Mouse (Mus musculus): Measurements from ENCODE around the gene Mtmr11. TPM values are rescaled to one million over a fixed set of nuclear protein-coding genes. Genes with fewer than 3 reads are reported as not detected.
"Not testable (repeated sequence)": the region's sequence is repeated elsewhere in the genome, so short reads cannot be mapped to it uniquely, and the experiment has no call there.

The Mtmr11 gene
- polyA plus RNA-seq, 1 experiment from 2014 or later = 9.6 TPM

DNA sequence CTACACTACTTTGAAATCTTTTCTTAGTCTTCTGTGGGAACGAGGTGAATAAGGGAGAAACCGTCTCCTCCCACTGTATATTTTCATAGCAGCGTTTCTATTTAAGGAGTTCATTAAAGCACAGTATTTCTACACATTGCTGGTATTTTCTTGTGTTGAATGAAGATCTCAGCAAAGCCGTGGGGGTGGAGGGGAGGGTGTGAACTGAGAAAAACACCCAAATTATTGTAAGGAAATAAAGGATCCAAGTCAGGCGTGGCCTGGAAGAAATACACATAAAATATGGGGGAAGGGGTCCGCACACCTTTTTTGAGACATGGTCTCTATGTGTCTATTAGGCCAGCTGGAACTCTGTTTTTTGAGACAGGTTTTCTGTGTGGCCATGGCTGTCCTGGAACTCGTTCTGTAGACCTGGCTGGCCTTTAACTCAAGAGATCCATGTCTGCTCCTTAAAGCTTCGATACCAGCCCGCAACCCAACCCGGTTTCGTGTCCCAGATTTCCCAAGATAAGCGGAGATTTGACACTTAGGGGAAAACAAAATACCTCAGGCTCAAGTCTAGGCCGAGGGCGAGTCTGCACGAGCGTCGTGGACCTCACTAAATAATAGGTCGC lies 9.9 kb downstream of the Mtmr11 start:
- DNase-seq (ENCODE audit: low spot score) = no peak

DNA sequence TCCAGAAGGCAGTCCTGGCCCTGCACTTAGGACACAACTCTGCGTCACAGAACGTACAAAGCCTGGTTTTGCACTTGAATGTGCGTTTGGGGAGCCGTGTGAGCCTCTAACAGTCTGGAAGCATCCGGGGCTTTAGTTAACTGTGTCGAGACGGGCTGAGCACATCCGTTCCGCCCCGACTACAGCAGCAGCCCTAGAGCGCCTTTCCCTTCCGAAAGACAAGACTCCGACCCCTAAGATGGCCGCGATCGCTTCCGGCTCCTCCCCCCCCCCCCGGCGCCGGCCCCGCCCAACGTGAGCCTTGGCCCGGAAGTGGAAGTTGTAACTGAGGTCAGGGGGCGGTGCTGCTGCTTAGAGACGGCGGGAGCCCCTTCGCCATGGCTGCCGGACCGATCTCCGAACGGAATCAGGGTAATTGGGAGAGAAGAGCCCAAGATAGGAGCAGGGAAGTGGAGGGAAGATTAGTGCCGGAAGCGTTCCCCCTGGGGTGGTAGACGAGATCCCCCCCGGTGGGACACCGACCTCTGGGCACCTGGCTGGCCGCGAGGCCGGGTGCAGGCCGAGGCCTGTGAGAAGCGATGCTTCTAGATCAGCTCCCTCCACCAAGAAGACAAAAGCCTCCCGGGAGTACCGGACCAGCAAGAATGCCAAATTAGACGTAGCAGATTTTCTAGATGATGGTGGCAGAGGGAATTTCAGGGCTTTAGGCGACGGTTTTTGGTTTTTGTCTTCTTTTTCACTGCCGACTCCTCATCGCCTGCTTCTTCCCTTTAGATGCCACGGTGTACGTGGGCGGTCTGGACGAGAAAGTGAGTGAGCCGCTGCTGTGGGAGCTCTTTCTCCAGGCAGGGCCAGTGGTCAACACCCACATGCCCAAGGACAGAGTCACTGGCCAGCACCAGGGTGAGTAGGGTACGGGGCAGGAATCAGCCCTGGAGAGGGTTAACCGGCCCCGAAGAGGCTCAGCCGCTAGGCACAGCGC lies 10.7 kb downstream of the Mtmr11 start, which contains the start of gene Sf3b4:
Sf3b4 (plus strand) TSS at position 136 of the 982 bp plus-strand sequence.
- DNase-seq (ENCODE audit: low spot score) = peak; percentile 95

GRCm38 (mm10) chr3:96173185-96173584 lies 11.4 kb downstream of the Mtmr11 start:
- no peak for DNase-seq (ENCODE audit: low spot score)

GRCm38 (mm10) chr3:96174042-96174441 lies 12.2 kb downstream of the Mtmr11 start:
- DNase-seq (ENCODE audit: low spot score) = not testable (repeated sequence)

DNA sequence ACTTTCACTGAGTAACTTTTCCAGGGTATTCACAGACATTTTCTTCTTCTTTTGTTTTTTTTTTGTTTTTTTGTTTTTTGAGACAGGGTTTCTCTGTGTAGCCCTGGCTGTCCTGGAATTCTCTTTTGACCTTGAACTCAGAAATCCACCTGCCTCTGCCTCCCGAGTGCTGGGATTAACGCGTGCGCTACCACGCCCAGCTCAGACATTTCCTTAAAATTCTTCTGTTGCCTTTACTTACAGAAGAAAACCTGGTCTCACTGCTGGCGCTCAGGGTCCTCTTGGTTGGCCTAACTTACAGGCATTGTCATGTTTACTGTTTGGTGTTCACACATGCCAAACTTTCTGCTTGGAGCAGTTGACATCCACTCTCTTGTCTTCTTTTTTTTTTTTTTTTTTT lies 13.4 kb downstream of the Mtmr11 start:
- DNase-seq (ENCODE audit: low spot score) = no peak

DNA sequence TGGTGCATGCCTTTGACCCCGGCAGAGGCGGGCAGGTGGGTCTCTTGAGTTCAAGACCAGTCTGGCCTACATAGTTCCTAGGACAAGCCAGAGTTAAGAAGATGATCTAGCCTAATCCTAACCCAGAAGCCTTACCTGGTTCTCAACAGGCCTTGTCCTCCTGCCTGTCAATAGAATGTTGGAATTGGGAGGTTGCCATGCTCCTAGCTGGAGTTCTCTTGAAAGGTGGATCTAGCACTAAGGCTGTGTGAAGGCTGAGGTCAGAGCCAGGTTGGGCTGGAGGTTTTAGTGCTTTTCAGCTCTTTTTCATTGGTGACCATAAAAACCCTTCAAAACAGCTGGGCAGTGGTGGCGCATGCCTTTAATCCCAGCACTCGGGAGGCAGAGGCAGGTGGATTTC lies 16.6 kb downstream of the Mtmr11 start:
- no peak for DNase-seq (ENCODE audit: low spot score)

- no peak for DNase-seq (ENCODE audit: low spot score)
Observed at GRCm38 (mm10) chr3:96178902-96179301, 17.1 kb downstream of the Mtmr11 start.

GRCm38 (mm10) chr3:96179531-96179930 lies 17.7 kb downstream of the Mtmr11 start:
- DNase-seq (ENCODE audit: low spot score) = no peak

DNA sequence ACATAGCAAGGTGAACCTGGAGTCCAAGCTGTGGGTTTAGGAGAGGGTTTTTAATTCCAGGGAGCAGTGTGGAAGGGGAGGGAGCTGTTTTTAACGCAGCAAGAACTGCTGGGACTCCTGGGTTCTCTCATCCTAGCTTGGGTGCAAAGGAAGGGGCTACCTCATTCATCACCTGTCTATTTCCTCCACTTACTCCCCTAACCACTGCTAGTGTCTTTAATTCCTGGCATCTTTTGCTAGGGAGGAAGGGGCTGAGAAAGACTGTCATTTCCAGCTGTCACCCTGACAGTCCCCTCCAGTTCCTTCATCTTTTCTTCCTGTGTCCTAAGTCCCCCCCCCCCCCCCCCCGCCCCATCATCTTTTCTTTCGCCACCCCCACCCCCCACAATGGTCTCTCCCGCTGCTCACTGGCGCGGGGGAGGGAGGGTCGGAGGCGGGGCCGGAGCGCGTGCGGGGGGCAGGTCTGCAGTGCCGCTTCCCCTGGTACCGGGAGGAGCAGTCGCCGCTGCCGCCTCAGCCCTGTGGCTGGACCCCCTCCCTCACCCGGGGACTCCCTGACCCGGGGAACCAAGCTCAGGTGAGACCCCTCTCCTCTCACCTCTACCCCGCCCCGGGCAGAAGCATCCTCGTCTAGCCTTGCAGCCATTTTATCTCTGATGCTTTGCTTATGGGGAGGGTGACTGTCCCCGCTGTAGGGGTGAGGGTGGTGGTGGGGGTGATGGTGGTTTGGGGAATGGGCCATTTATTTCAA lies 19.1 kb downstream of the Mtmr11 start, which contains the start of gene Sv2a:
Sv2a (plus strand) TSS at position 425 of the 751 bp plus-strand sequence.
- DNase-seq (ENCODE audit: low spot score) = peak; percentile 43

DNA sequence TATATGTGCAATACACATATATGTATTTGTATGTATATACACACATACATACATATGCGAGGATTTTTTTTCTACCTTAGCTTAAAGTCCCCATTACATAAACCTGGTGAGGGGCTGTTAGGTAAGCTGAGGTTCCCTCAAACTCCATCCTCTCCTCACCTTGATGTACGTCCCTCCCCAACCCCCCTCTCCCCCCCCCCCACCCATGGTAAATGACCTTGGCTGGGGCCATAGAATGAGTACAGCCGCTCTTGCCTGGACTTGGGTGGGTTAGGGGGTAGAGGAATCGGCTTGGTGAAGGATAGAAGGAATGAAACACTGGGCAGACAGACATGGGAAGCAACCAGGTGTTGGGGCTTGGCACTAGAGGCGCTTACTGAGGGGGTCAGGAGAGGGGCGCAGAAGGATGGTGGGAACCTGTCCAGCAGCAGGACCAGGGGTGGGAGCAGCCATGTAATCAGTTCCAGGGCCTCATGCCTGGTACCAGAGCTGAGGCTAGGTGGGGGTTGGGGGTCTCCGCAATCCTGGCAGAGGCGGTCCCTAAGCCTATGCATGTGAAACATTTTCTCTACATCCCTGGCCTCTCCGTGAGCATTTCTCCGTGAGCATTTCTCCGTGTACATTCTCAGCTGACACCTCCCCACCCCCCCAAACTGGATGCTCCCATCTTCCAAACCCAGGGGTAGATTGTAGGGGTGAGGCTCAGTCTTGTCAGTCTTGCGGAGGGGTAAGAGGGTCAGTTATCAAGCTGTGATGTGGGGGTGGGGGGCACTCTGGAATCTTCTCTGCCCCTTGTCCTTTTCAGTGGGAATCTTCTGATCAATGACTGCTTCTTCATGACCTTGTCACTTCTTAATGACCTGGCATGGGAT lies 19.9 kb downstream of the Mtmr11 start:
- no peak for DNase-seq (ENCODE audit: low spot score)

- no peak for DNase-seq (ENCODE audit: low spot score)
Observed at GRCm38 (mm10) chr3:96182382-96182776, 20.6 kb downstream of the Mtmr11 start.

DNA sequence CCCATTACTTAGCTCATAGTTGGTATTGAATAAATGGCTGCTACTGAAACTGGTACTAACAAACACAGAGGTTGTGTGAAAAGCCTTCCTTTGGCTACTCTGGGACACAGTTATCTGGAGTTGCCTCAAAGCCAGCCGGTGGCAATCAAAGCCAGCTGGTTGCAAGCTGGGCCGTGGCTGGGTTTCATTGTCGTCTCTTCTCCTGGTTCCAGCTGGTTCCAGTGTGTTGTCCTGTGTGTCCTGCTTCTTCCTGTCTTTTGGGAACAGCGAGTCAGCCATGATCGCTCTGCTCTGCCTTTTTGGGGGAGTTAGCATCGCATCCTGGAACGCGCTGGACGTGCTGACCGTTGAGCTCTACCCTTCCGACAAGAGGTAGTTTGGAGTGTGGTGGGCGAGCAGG lies 31.2 kb downstream of the Mtmr11 start:
- DNase-seq (ENCODE audit: low spot score) = no peak

DNA sequence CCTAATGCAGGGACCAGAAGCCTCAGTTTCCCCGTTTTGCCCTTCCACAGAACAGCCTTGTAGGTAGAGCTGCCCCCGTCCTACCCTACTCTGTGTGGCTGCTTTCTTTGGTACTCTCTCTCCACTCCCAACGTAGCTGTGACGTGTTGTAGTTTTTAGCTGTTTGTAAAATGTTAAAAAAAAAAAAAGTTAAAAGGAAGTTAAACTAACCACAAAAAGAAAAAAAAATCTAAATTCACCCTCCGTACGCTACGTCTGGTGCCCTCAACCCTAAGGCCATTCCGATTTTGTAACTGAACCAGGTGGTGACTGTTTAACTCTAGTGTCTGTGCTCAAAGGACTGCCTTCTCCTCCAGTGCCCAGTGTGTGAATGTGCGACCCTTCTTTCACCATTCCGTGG lies 33.2 kb downstream of the Mtmr11 start:
- no peak for DNase-seq (ENCODE audit: low spot score)

GRCm38 (mm10) chr3:96195616-96196313 lies 34.0 kb downstream of the Mtmr11 start:
- DNase-seq (ENCODE audit: low spot score) = peak; percentile 17

DNA sequence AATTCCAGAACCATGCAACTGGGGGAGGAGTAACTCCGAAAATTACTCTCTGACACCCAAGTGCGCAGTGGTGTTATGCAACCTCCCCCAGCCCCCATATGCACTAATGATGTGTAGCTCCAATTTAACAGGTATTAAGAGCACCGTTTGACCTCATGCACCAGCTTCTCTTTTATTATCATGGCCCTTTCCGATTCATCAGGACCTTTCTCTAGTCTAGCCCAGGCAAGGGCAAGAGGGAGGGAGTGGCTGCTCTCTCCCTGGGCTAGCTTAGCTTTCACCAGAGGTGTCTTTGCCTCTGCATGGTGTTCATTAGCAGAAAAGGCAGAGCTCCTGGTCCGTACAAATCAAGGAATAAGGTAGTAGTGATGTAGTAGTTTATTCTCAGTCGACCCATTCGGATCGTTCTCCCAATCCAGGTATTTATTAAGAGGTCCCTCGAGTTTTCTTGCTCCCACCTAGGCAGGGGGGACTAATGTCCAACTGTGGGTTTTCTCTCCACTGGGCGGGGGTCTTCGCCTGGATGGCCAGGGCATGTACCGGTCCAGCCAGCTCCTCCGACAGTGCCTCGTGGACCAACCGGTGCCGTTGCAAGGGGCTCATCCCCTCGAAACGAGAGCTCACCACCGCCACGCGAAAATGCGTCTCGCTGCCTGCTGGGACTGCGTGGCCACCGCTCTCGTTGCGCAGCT lies 34.8 kb downstream of the Mtmr11 start:
- DNase-seq (ENCODE audit: low spot score) = no peak

GRCm38 (mm10) chr3:96197129-96197749 lies 35.4 kb downstream of the Mtmr11 start:
- DNase-seq (ENCODE audit: low spot score) = peak; percentile 87

DNA sequence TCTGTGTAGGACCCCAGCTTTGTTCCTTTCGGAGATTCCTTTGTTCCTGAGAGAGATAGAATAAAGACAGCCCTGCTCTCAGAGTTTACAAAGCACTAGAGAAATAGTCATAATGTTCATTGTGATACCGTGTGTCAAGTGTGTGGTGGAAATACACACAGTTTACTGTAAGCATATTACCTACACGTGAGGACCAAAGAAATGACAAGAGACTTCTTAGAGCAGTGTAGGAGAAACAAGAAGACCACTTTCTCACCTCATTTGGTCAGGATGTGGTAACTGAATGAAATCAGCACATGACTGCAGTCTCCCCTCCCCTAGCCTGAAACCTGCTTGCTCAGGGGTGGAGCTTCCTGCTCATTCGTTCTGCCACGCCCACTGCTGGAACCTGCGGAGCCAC lies 36.4 kb downstream of the Mtmr11 start:
- DNase-seq (ENCODE audit: low spot score) = peak; percentile 88

- DNase-seq (ENCODE audit: low spot score) = not testable (repeated sequence)
Observed at GRCm38 (mm10) chr3:96198601-96199251, 36.9 kb downstream of the Mtmr11 start.
